Mouse (Mus musculus) limb, embryonic 15.5 days (tissue): ENCODE measurements at regions not wholly inside any gene's neighbourhood (a gene's known extent, or its start where the extent isn't known, plus 50 kb on each side); places are given as distances from the start of the nearest gene placed in this dataset.

Experiments used
- ATAC-seq: fragments of 200-750 bp; cut with Nextera tagmentation; 2 replicates; pipeline ENCODE4 v1.8.0; 2017; ENCODE audit warnings: low read depth, moderate TSS enrichment; ENCODE audit not compliant: insufficient number of reproducible peaks, low FRiP score, low TSS enrichment
- H3K27ac ChIP-seq: fragments of 300-500 bp; sonication (generic); 2 replicates; pipeline ENCODE4 v1.5.1; 2015; ENCODE audit warnings: moderate library complexity, mild to moderate bottlenecking, inconsistent platforms
- H3K27me3 ChIP-seq: fragments of 300-500 bp; sonication (generic); 2 replicates; pipeline ENCODE4 v1.6.1; 2015; ENCODE audit warnings: inconsistent platforms
- H3K36me3 ChIP-seq: fragments of 300-500 bp; sonication (generic); 2 replicates; pipeline ENCODE4 v1.6.1; 2015; ENCODE audit warnings: inconsistent platforms
- H3K4me1 ChIP-seq: fragments of 300-500 bp; sonication (generic); 2 replicates; pipeline ENCODE4 v1.6.1; 2015; ENCODE audit warnings: inconsistent platforms
- H3K4me2 ChIP-seq: fragments of 300-500 bp; sonication (generic); 2 replicates; pipeline ENCODE4 v1.6.1; 2015; ENCODE audit warnings: mild to moderate bottlenecking, inconsistent platforms
- H3K4me3 ChIP-seq: fragments of 300-500 bp; sonication (generic); 2 replicates; pipeline ENCODE4 v1.5.1; 2015; ENCODE audit warnings: mild to moderate bottlenecking, inconsistent platforms
- H3K9ac ChIP-seq: fragments of 300-500 bp; sonication (generic); 2 replicates; pipeline ENCODE4 v1.6.1; 2015; ENCODE audit warnings: inconsistent platforms
- H3K9me3 ChIP-seq: fragments of 300-500 bp; sonication (generic); 2 replicates; pipeline ENCODE4 v1.6.1; 2016; ENCODE audit warnings: inconsistent platforms
- WGBS: fragments of 180-500 bp; shearing (Covaris S2); methylation state at CpG from one replicate; pipeline ENCODE4 v1.1.7; 2015; 5-methylcytosine and 5-hydroxymethylcytosine counted together

- H3K27me3 ChIP-seq = no peaks in the 10 kb centered on the region
- H3K4me3 ChIP-seq = no peak overlapping the region
- H3K9ac ChIP-seq = no peak overlapping the region
- no peak overlapping the region for H3K27ac ChIP-seq
- H3K4me1 ChIP-seq = no peaks in the 10 kb centered on the region
- WGBS = 88% methylated on average over 8 of the region's 8 CpGs
- H3K36me3 ChIP-seq = no peaks in the 10 kb centered on the region
- no peak for ATAC-seq
- no peaks in the 10 kb centered on the region for H3K9me3 ChIP-seq
- H3K4me2 ChIP-seq = no peak overlapping the region
These were observed 95.0 kb upstream of the Fhl2 start for GRCm38 (mm10) chr1:43291736-43292135.

GRCm38 (mm10) chr1:43292561-43292960, 95.8 kb upstream of the Fhl2 start:
- H3K9me3 ChIP-seq = no peaks in the 10 kb centered on the region
- H3K9ac ChIP-seq = no peak overlapping the region
- H3K36me3 ChIP-seq = no peaks in the 10 kb centered on the region
- H3K4me3 ChIP-seq = no peak overlapping the region
- WGBS = 70% methylated on average over 2 of the region's 2 CpGs
- no peak for ATAC-seq
- no peaks in the 10 kb centered on the region for H3K4me1 ChIP-seq
- no peak overlapping the region for H3K4me2 ChIP-seq
- no peak overlapping the region for H3K27ac ChIP-seq
- H3K27me3 ChIP-seq = no peaks in the 10 kb centered on the region

- WGBS = 79% methylated on average over 11 of the region's 11 CpGs
- no peak overlapping the region for H3K4me3 ChIP-seq
- no peak overlapping the region for H3K9ac ChIP-seq
- H3K9me3 ChIP-seq = no peaks in the 10 kb centered on the region
- H3K36me3 ChIP-seq = no peaks in the 10 kb centered on the region
- H3K4me2 ChIP-seq = no peak overlapping the region
- H3K27ac ChIP-seq = no peak overlapping the region
- ATAC-seq = no peak
- no peaks in the 10 kb centered on the region for H3K4me1 ChIP-seq
- 0 out of 2 replicates have a peak, but pooled peaks cover 3% of the 10 kb centered on the region for H3K27me3 ChIP-seq
These were observed 97.6 kb upstream of the Fhl2 start for GRCm38 (mm10) chr1:43294221-43295012.

GRCm38 (mm10) chr1:43297579-43297978, 100.8 kb upstream of the Fhl2 start:
- H3K9ac ChIP-seq = no peak overlapping the region
- H3K27ac ChIP-seq = no peak overlapping the region
- no peak overlapping the region for H3K4me2 ChIP-seq
- 0 out of 2 replicates have a peak, but pooled peaks cover 3% of the 10 kb centered on the region for H3K27me3 ChIP-seq
- no peak overlapping the region for H3K4me3 ChIP-seq
- no peaks in the 10 kb centered on the region for H3K36me3 ChIP-seq
- WGBS = 85% methylated on average over 2 of the region's 2 CpGs
- no peak for ATAC-seq
- 0 out of 2 replicates have a peak, but pooled peaks cover 4% of the 10 kb centered on the region for H3K4me1 ChIP-seq
- H3K9me3 ChIP-seq = no peaks in the 10 kb centered on the region

GRCm38 (mm10) chr1:43298746-43299145, 102.0 kb upstream of the Fhl2 start:
- WGBS = 87% methylated on average over 3 of the region's 3 CpGs
- no peaks in the 10 kb centered on the region for H3K9me3 ChIP-seq
- 0 out of 2 replicates have a peak, but pooled peaks cover 4% of the 10 kb centered on the region for H3K4me1 ChIP-seq
- no peak overlapping the region for H3K27ac ChIP-seq
- no peak overlapping the region for H3K4me3 ChIP-seq
- no peaks in the 10 kb centered on the region for H3K36me3 ChIP-seq
- 0 out of 2 replicates have a peak, but pooled peaks cover 3% of the 10 kb centered on the region for H3K27me3 ChIP-seq
- no peak for ATAC-seq
- H3K4me2 ChIP-seq = no peak overlapping the region
- no peak overlapping the region for H3K9ac ChIP-seq

- no peak for ATAC-seq
- 0 out of 2 replicates have a peak, but pooled peaks cover 3% of the 10 kb centered on the region for H3K27me3 ChIP-seq
- no peaks in the 10 kb centered on the region for H3K36me3 ChIP-seq
- H3K9ac ChIP-seq = no peak overlapping the region
- 0 out of 2 replicates have a peak, but pooled peaks cover 4% of the 10 kb centered on the region for H3K4me1 ChIP-seq
- WGBS = 51% methylated on average over 7 of the region's 7 CpGs
- H3K9me3 ChIP-seq = no peaks in the 10 kb centered on the region
- H3K4me3 ChIP-seq = no peak overlapping the region
- H3K4me2 ChIP-seq = no peak overlapping the region
- no peak overlapping the region for H3K27ac ChIP-seq
These were observed 102.9 kb upstream of the Fhl2 start for GRCm38 (mm10) chr1:43299490-43300302.

GRCm38 (mm10) chr1:43300676-43301075, 103.9 kb upstream of the Fhl2 start:
- 84% methylated on average over 5 of the region's 5 CpGs for WGBS
- Histone ChIP-seq H3K4me2 (no peak overlapping the region), H3K27ac (no peak overlapping the region), H3K4me3 (no peak overlapping the region), H3K9ac (no peak overlapping the region), H3K36me3 (no peaks in the 10 kb centered on the region), H3K27me3 (0 out of 2 replicates have a peak, but pooled peaks cover 3% of the 10 kb centered on the region), H3K4me1 (0 out of 2 replicates have a peak, but pooled peaks cover 6% of the 10 kb centered on the region), H3K9me3 (no peaks in the 10 kb centered on the region)
- no peak for ATAC-seq

GRCm38 (mm10) chr1:43301866-43302571, 105.2 kb upstream of the Fhl2 start:
- Histone ChIP-seq H3K27ac (no peak overlapping the region), H3K9ac (no peak overlapping the region), H3K4me1 (0 out of 2 replicates have a peak, but pooled peaks cover 7% of the 10 kb centered on the region), H3K9me3 (no peaks in the 10 kb centered on the region), H3K36me3 (no peaks in the 10 kb centered on the region), H3K4me2 (no peak overlapping the region), H3K27me3 (0 out of 2 replicates have a peak, but pooled peaks cover 3% of the 10 kb centered on the region), H3K4me3 (no peak overlapping the region)
- 58% methylated on average over 7 of the region's 7 CpGs for WGBS
- ATAC-seq = no peak

GRCm38 (mm10) chr1:43302657-43303056, 105.9 kb upstream of the Fhl2 start:
- no peak for ATAC-seq
- H3K4me2 ChIP-seq = no peak overlapping the region
- no peak overlapping the region for H3K9ac ChIP-seq
- 75% methylated on average over 7 of the region's 7 CpGs for WGBS
- H3K27me3 ChIP-seq = 0 out of 2 replicates have a peak, but pooled peaks cover 3% of the 10 kb centered on the region
- no peaks in the 10 kb centered on the region for H3K9me3 ChIP-seq
- H3K4me3 ChIP-seq = no peak overlapping the region
- H3K4me1 ChIP-seq = 0 out of 2 replicates have a peak, but pooled peaks cover 7% of the 10 kb centered on the region
- no peaks in the 10 kb centered on the region for H3K36me3 ChIP-seq
- H3K27ac ChIP-seq = no peak overlapping the region

- H3K27ac ChIP-seq = peak overlapping the region; percentile 30
- H3K4me2 ChIP-seq = no peak overlapping the region
- H3K27me3 ChIP-seq = no peaks in the 10 kb centered on the region
- H3K9me3 ChIP-seq = no peaks in the 10 kb centered on the region
- ATAC-seq = peak; percentile 63
- no peak overlapping the region for H3K4me3 ChIP-seq
- peaks cover 8% of the 10 kb centered on the region; the same call in 1 of the 2 replicates for H3K4me1 ChIP-seq
- 34% methylated on average over 9 of the region's 9 CpGs for WGBS
- H3K9ac ChIP-seq = no peak overlapping the region
- H3K36me3 ChIP-seq = no peaks in the 10 kb centered on the region
These were observed 108.8 kb upstream of the Fhl2 start for GRCm38 (mm10) chr1:43305349-43306278.
